Mouse (Mus musculus) testis, postnatal 14 days (tissue): ENCODE data around the gene Mterf1a.
"Not testable (repeated sequence)": the region's sequence is repeated elsewhere in the genome, so short reads cannot be mapped to it uniquely, and the experiment has no call there.

Source experiments
- DNase-seq: peaks from one replicate; pipeline ENCODE4 v3.0.0; 2021; ENCODE audit warnings: low spot score

Mterf1a gene

GRCm38 (mm10) chr5:3893459-3894293 is at the start of gene Mterf1a:
Gene Mterf1a, minus strand, starts transcription at chr5:3893933.
- peak; percentile 20 for DNase-seq

GRCm38 (mm10) chr5:3943169-3943568 is 49.4 kb upstream of the Mterf1a start:
- not testable (repeated sequence) for DNase-seq

- DNase-seq, result no peak
These were observed 47.5 kb upstream of the Mterf1a start for GRCm38 (mm10) chr5:3941240-3941639.

- no peak for DNase-seq
These were observed 45.6 kb upstream of the Mterf1a start for GRCm38 (mm10) chr5:3939335-3939734.

GRCm38 (mm10) chr5:3938905-3939304 is 45.2 kb upstream of the Mterf1a start:
- DNase-seq, result no peak

- DNase-seq, result no peak
These were observed 42.2 kb upstream of the Mterf1a start for GRCm38 (mm10) chr5:3935778-3936554.

GRCm38 (mm10) chr5:3935266-3935665 is 41.5 kb upstream of the Mterf1a start:
- DNase-seq, result no peak

- no peak for DNase-seq
These were observed 39.8 kb upstream of the Mterf1a start for GRCm38 (mm10) chr5:3933551-3933950.

GRCm38 (mm10) chr5:3931636-3932035 is 37.9 kb upstream of the Mterf1a start:
- no peak for DNase-seq

GRCm38 (mm10) chr5:3930760-3931159 is 37.0 kb upstream of the Mterf1a start:
- DNase-seq, result no peak

- peak; percentile 49 for DNase-seq
These were observed 34.9 kb upstream of the Mterf1a start for GRCm38 (mm10) chr5:3928690-3929046.

GRCm38 (mm10) chr5:3927801-3928689 is 34.3 kb upstream of the Mterf1a start, which contains the start of gene Akap9:
Gene Akap9, plus strand, starts transcription at chr5:3928054.
- peak; percentile 79 for DNase-seq

- no peak for DNase-seq
These were observed 32.9 kb upstream of the Mterf1a start for GRCm38 (mm10) chr5:3926666-3927065.

GRCm38 (mm10) chr5:3922350-3922749 is 28.6 kb upstream of the Mterf1a start:
- no peak for DNase-seq

- DNase-seq, result no peak
These were observed 11.7 kb upstream of the Mterf1a start for GRCm38 (mm10) chr5:3905471-3905870.

GRCm38 (mm10) chr5:3894294-3894619 is 524 bp upstream of the Mterf1a start:
- not testable (repeated sequence) for DNase-seq

- no peak for DNase-seq
These were observed 4.5 kb downstream of the Mterf1a start for GRCm38 (mm10) chr5:3889201-3889600.

- not testable (repeated sequence) for DNase-seq
These were observed 6.9 kb downstream of the Mterf1a start for GRCm38 (mm10) chr5:3886862-3887261.

- no peak for DNase-seq
These were observed 20.2 kb downstream of the Mterf1a start for GRCm38 (mm10) chr5:3873485-3873884.

GRCm38 (mm10) chr5:3872348-3872747 is 21.4 kb downstream of the Mterf1a start:
- no peak for DNase-seq

GRCm38 (mm10) chr5:3870161-3870560 is 23.6 kb downstream of the Mterf1a start:
- DNase-seq, result no peak

- peak; percentile 22 for DNase-seq
These were observed 48.7 kb downstream of the Mterf1a start, which contains the start of gene Lrrd1 for GRCm38 (mm10) chr5:3845026-3845425. Gene Lrrd1, plus strand, starts transcription at chr5:3845173.
